Mouse (Mus musculus) liver, postnatal 0 days (tissue): ENCODE measurements around the gene Agrp.

ENCODE experiments used
- CTCF ChIP-seq: sonication (generic); IDR thresholded peaks from 2 replicates; pipeline ENCODE4 v1.5.1; 2016; ENCODE audit warnings: antibody characterized with exemption, low read depth
- EP300 ChIP-seq: IDR thresholded peaks from 2 replicates; pipeline ENCODE4 v1.6.1; 2016; ENCODE audit warnings: antibody characterized with exemption, low read depth, mild to moderate bottlenecking

GRCm38 (mm10) chr8:105607062-105607461, 30.1 kb downstream of the Agrp start:
- TF ChIP-seq CTCF (no peak), EP300 (no peak)
